Mouse (Mus musculus): Measurements from ENCODE around the gene Rptor.

DNA sequence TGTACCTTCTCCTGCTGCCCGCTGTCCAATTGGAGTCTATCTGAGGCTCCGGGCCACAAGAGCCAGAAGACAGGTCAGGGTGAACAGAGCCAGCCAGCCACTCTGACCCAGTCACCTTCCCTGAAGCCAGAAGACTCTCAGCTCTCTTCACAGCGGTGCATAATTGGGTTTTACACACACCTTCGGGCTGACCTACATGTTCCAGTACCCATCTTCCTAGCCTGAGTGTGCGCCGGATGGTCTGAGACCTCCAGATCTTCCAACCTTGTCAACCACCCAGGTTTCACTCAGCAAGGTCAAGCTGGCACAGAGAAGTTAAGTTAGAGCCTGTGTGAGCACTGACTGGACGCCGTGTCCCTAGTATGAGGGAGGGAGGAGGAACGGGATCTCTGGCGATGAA is 38.3 kb upstream of the Rptor start:
- no peak for TF ChIP-seq CTCF (IDR thresholded peaks at IDR 0.05; ENCODE audit: low read depth)
- no peak for TF ChIP-seq EP300 (IDR thresholded peaks at IDR 0.05; ENCODE audit: low read depth)
